Mouse (Mus musculus): ENCODE results near the gene Fars2. TPM values are rescaled to one million over a fixed set of nuclear protein-coding genes. Genes with fewer than 3 reads are reported as not detected.

The Fars2 gene
- polyA plus RNA-seq, 1 experiment from 2014 or later, result 37.9 TPM

GRCm38 (mm10) chr13:36489365-36489764, 372.2 kb downstream of the Fars2 start:
- H3K4me3 ChIP-seq (ENCODE audit: low read depth, low read length), result no peak overlapping the region
- H3K27ac ChIP-seq (ENCODE audit: low read depth), result no peak overlapping the region
- DNase-seq (no peak), ATAC-seq (no peak)
- peaks cover 5% of the 10 kb centered on the region; the same call in 1 of the 2 replicates for H3K4me1 ChIP-seq (ENCODE audit: insufficient read depth)
- no peak overlapping the region for H3K9ac ChIP-seq (replicated peaks)
- no peak for TF ChIP-seq EP300 (IDR thresholded peaks at IDR 0.05; ENCODE audit: low read depth)
- TF ChIP-seq CTCF (IDR thresholded peaks at IDR 0.05; ENCODE audit: low read depth), result no peak
- no peaks in the 10 kb centered on the region for H3K27me3 ChIP-seq (ENCODE audit: insufficient read depth, low read length)
- no peaks in the 10 kb centered on the region; the same call in 1 of the 2 replicates for H3K36me3 ChIP-seq (replicated peaks; ENCODE audit: insufficient read depth, low read length)
- H3K9me3 ChIP-seq (ENCODE audit: low read length), result no peaks in the 10 kb centered on the region
- 59% methylated on average over 2 of the region's 2 CpGs for WGBS (ENCODE audit: insufficient replicate concordance)
- no peak overlapping the region for H3K4me2 ChIP-seq (ENCODE audit: low read depth, low read length)

- 72% methylated on average over 7 of the region's 7 CpGs for WGBS (ENCODE audit: insufficient replicate concordance)
- H3K9me3 ChIP-seq (ENCODE audit: low read length), result no peaks in the 10 kb centered on the region
- no peaks in the 10 kb centered on the region for H3K27me3 ChIP-seq (ENCODE audit: insufficient read depth, low read length)
- H3K27ac ChIP-seq (ENCODE audit: low read depth), result no peak overlapping the region
- no peak for DNase-seq
- H3K4me1 ChIP-seq (ENCODE audit: insufficient read depth), result peaks cover 5% of the 10 kb centered on the region; the same call in 1 of the 2 replicates
- H3K36me3 ChIP-seq (replicated peaks; ENCODE audit: insufficient read depth, low read length), result no peaks in the 10 kb centered on the region; the same call in 1 of the 2 replicates
- H3K4me3 ChIP-seq (ENCODE audit: low read depth, low read length), result no peak overlapping the region
- TF ChIP-seq EP300 (IDR thresholded peaks at IDR 0.05; ENCODE audit: low read depth) (no peak), CTCF (IDR thresholded peaks at IDR 0.05; ENCODE audit: low read depth) (no peak)
- no peak for ATAC-seq
- H3K4me2 ChIP-seq (ENCODE audit: low read depth, low read length), result no peak overlapping the region
- no peak overlapping the region for H3K9ac ChIP-seq (replicated peaks)
Measured at GRCm38 (mm10) chr13:36490612-36491011, 373.4 kb downstream of the Fars2 start.

GRCm38 (mm10) chr13:36492397-36492796, 375.2 kb downstream of the Fars2 start:
- H3K9me3 ChIP-seq (ENCODE audit: low read length), result no peaks in the 10 kb centered on the region
- 72% methylated on average over 3 of the region's 3 CpGs for WGBS (ENCODE audit: insufficient replicate concordance)
- no peak overlapping the region for H3K4me3 ChIP-seq (ENCODE audit: low read depth, low read length)
- no peaks in the 10 kb centered on the region for H3K36me3 ChIP-seq (replicated peaks; ENCODE audit: insufficient read depth, low read length)
- ATAC-seq, result no peak
- no peak overlapping the region for H3K4me2 ChIP-seq (ENCODE audit: low read depth, low read length)
- TF ChIP-seq CTCF (IDR thresholded peaks at IDR 0.05; ENCODE audit: low read depth) (no peak), EP300 (IDR thresholded peaks at IDR 0.05; ENCODE audit: low read depth) (no peak)
- no peak overlapping the region for H3K27ac ChIP-seq (ENCODE audit: low read depth)
- no peaks in the 10 kb centered on the region for H3K27me3 ChIP-seq (ENCODE audit: insufficient read depth, low read length)
- DNase-seq, result no peak
- H3K4me1 ChIP-seq (ENCODE audit: insufficient read depth), result peaks cover 5% of the 10 kb centered on the region; the same call in 1 of the 2 replicates
- no peak overlapping the region for H3K9ac ChIP-seq (replicated peaks)

GRCm38 (mm10) chr13:36493294-36493693, 376.1 kb downstream of the Fars2 start:
- no peak overlapping the region for H3K4me2 ChIP-seq (ENCODE audit: low read depth, low read length)
- TF ChIP-seq EP300 (IDR thresholded peaks at IDR 0.05; ENCODE audit: low read depth) (no peak), CTCF (IDR thresholded peaks at IDR 0.05; ENCODE audit: low read depth) (no peak)
- WGBS (ENCODE audit: insufficient replicate concordance), result 64% methylated on average over 2 of the region's 2 CpGs

GRCm38 (mm10) chr13:36493762-36494161, 376.6 kb downstream of the Fars2 start:
- ATAC-seq (no peak), DNase-seq (no peak)
- Histone ChIP-seq H3K4me1 (ENCODE audit: insufficient read depth) (peaks cover 5% of the 10 kb centered on the region; the same call in 1 of the 2 replicates), H3K27ac (ENCODE audit: low read depth) (peak overlapping the region; percentile 58), H3K27me3 (ENCODE audit: insufficient read depth, low read length) (no peaks in the 10 kb centered on the region), H3K4me2 (ENCODE audit: low read depth, low read length) (no peak overlapping the region), H3K4me3 (ENCODE audit: low read depth, low read length) (no peak overlapping the region), H3K9me3 (ENCODE audit: low read length) (no peaks in the 10 kb centered on the region), H3K36me3 (replicated peaks; ENCODE audit: insufficient read depth, low read length) (no peaks in the 10 kb centered on the region), H3K9ac (replicated peaks) (no peak overlapping the region)
- WGBS (ENCODE audit: insufficient replicate concordance), result 82% methylated on average over 7 of the region's 7 CpGs
- TF ChIP-seq EP300 (IDR thresholded peaks at IDR 0.05; ENCODE audit: low read depth) (no peak), CTCF (IDR thresholded peaks at IDR 0.05; ENCODE audit: low read depth) (no peak)

More at GRCm38 (mm10) chr13:36493294-36493693, 376.1 kb downstream of the Fars2 start:
- Histone ChIP-seq H3K9ac (replicated peaks) (no peak overlapping the region), H3K9me3 (ENCODE audit: low read length) (no peaks in the 10 kb centered on the region), H3K27ac (ENCODE audit: low read depth) (no peak overlapping the region), H3K4me1 (ENCODE audit: insufficient read depth) (peaks cover 5% of the 10 kb centered on the region; the same call in 1 of the 2 replicates), H3K27me3 (ENCODE audit: insufficient read depth, low read length) (no peaks in the 10 kb centered on the region), H3K36me3 (replicated peaks; ENCODE audit: insufficient read depth, low read length) (no peaks in the 10 kb centered on the region), H3K4me3 (ENCODE audit: low read depth, low read length) (no peak overlapping the region)
- DNase-seq, result no peak
- ATAC-seq, result no peak

- no peak for ATAC-seq
- peaks cover 5% of the 10 kb centered on the region; the same call in 1 of the 2 replicates for H3K4me1 ChIP-seq (ENCODE audit: insufficient read depth)
Measured at GRCm38 (mm10) chr13:36495980-36496379, 378.8 kb downstream of the Fars2 start.

More at GRCm38 (mm10) chr13:36495980-36496379, 378.8 kb downstream of the Fars2 start:
- Histone ChIP-seq H3K27ac (ENCODE audit: low read depth) (no peak overlapping the region), H3K36me3 (replicated peaks; ENCODE audit: insufficient read depth, low read length) (no peaks in the 10 kb centered on the region), H3K9me3 (ENCODE audit: low read length) (no peaks in the 10 kb centered on the region), H3K27me3 (ENCODE audit: insufficient read depth, low read length) (no peaks in the 10 kb centered on the region), H3K4me2 (ENCODE audit: low read depth, low read length) (no peak overlapping the region), H3K4me3 (ENCODE audit: low read depth, low read length) (no peak overlapping the region), H3K9ac (replicated peaks) (no peak overlapping the region)
- no peak for DNase-seq
- 53% methylated on average over 2 of the region's 2 CpGs for WGBS (ENCODE audit: insufficient replicate concordance)
- TF ChIP-seq EP300 (IDR thresholded peaks at IDR 0.05; ENCODE audit: low read depth), result no peak
- TF ChIP-seq CTCF (IDR thresholded peaks at IDR 0.05; ENCODE audit: low read depth), result no peak

Measured in liver, postnatal 0 days (tissue).